Mouse (Mus musculus) spleen, adult 2 months (tissue): ENCODE data around the gene Sf3b4. TPM values are rescaled to one million over a fixed set of nuclear protein-coding genes. Genes with fewer than 3 reads are reported as not detected.
A peak's percentile ranks its signal among the peaks of the same experiment; 100 is the strongest.
"Not testable (repeated sequence)": the region's sequence is repeated elsewhere in the genome, so short reads cannot be mapped to it uniquely, and the experiment has no call there.

Source experiments
- DNase-seq, 2 experiments: peaks; one replicate each; pipeline versions ENCODE4 v3.0.0 to v3.0.0-alpha.2; 2012 to 2021; ENCODE audit warnings: low spot score in 2 of 2, low read depth in 1 of 2
- H3K27ac ChIP-seq: fragments of 200-500 bp; 2 replicates; pipeline ENCODE4 v1.5.1; 2012; ENCODE audit warnings: low read length, inconsistent platforms; ENCODE audit not compliant: insufficient read depth
- H3K27me3 ChIP-seq: fragments of 200-500 bp; 2 replicates; pipeline ENCODE4 v1.6.1; 2012; ENCODE audit warnings: mild to moderate bottlenecking, moderate library complexity, low read length, inconsistent platforms; ENCODE audit not compliant: control insufficient read depth, insufficient read depth
- H3K36me3 ChIP-seq: fragments of 200-500 bp; 2 replicates; pipeline ENCODE4 v1.6.1; 2012; ENCODE audit warnings: mild to moderate bottlenecking, low read length, inconsistent platforms; ENCODE audit not compliant: control insufficient read depth, insufficient read depth
- H3K4me1 ChIP-seq: fragments of 200-500 bp; 2 replicates; pipeline ENCODE4 v1.6.1; 2011; ENCODE audit warnings: inconsistent platforms; ENCODE audit not compliant: control insufficient read depth, insufficient read depth, insufficient read length
- H3K4me3 ChIP-seq: fragments of 200-500 bp; 2 replicates; pipeline ENCODE4 v1.5.1; 2011; ENCODE audit warnings: mild to moderate bottlenecking, inconsistent platforms; ENCODE audit not compliant: insufficient read depth, insufficient read length; ENCODE audit errors: extremely low read depth
- CTCF ChIP-seq: fragments of 200-500 bp; IDR thresholded peaks from 2 replicates; pipeline ENCODE4 v1.5.1; 2011; ENCODE audit warnings: mild to moderate bottlenecking, inconsistent platforms; ENCODE audit not compliant: insufficient read depth, insufficient read length, insufficient replicate concordance; ENCODE audit errors: extremely low read depth
- POLR2A ChIP-seq: fragments of 200-500 bp; IDR thresholded peaks from 2 replicates; pipeline ENCODE4 v1.6.1; 2011; ENCODE audit warnings: low read depth, low read length, inconsistent platforms
- WGBS: fragments of 180-500 bp; shearing (Covaris S2); methylation state at CpG from one replicate; pipeline ENCODE4 v1.1.7; 2018; 5-methylcytosine and 5-hydroxymethylcytosine counted together
- polyA plus RNA-seq: library from polyadenylated mRNA; depleted of rRNA; stranded (reverse); fragments of >200 nt; gene quantifications from 2 replicates; pipeline ENCODE4 v1.2.3, GENCODE M21; 2012; rRNA removed

The Sf3b4 gene
- polyA plus RNA-seq, 1 experiment = 62.2 TPM

DNA sequence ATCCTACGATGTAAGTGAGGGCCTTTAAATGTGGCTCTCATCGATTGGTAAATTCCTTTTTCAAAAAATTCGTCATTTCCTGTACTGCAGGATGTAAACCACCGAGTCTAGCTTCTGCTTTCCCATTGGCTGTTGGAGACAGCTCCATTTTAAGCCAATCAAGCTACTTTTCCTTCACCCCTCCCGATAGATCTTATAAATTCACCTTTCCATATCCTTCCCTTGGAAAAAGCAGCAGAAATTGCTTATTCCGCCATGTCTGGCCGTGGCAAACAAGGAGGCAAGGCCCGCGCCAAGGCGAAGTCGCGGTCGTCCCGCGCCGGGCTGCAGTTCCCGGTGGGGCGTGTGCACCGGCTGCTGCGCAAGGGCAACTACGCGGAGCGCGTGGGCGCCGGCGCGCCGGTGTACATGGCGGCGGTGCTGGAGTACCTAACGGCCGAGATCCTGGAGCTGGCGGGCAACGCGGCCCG lies 47.6 kb downstream of the Sf3b4 start, which contains the start of the genes Bola1 and Hist2h2ab:
Gene Bola1, minus strand, starts transcription at position 49 of the 470 bp plus-strand sequence.
Gene Hist2h2ab, plus strand, starts transcription at position 205 of the 470 bp plus-strand sequence.
- Histone ChIP-seq H3K27ac (peak within 1 kb of the TSS; percentile 100), H3K4me1 (peaks cover 9% of the 10 kb centered on the region), H3K27me3 (no peaks in the 10 kb centered on the region), H3K36me3 (no peaks in the 10 kb centered on the region), H3K4me3 (peak within 1 kb of the TSS; percentile 85)
- under 1% methylated on average over 37 of the region's 37 CpGs for WGBS
- peak; percentile 18 for TF ChIP-seq POLR2A
- no peak for TF ChIP-seq CTCF
- DNase-seq = peak; percentile 61 to 82

DNA sequence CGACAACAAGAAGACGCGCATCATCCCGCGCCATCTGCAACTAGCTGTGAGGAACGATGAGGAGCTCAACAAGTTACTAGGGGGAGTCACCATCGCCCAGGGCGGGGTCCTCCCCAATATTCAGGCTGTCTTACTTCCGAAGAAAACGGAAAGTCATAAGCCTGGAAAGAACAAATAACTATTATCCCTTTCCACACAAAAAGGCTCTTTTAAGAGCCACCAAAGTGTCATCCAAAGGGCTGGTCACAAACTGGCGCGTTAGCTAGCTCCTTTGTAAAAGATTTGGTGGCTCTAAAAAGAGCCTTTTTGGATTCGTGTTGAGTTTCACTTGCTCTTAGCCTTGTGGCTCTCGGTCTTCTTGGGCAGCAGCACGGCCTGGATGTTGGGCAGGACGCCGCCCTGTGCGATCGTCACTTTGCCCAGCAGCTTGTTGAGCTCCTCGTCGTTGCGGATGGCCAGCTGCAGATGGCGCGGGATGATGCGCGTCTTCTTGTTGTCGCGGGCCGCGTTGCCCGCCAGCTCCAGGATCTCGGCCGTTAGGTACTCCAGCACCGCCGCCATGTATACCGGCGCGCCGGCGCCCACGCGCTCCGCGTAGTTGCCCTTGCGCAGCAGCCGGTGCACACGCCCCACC lies 48.1 kb downstream of the Sf3b4 start:
- not testable (repeated sequence) for H3K4me1 ChIP-seq, H3K27me3 ChIP-seq, H3K36me3 ChIP-seq
- DNase-seq = peak; percentile 21 to 45
- under 1% methylated on average over 31 of the region's 47 CpGs for WGBS
- H3K27ac ChIP-seq = peak overlapping the region; percentile 100
- H3K4me3 ChIP-seq = peak overlapping the region; percentile 85

GRCm38 (mm10) chr3:96220765-96221639 lies 48.9 kb downstream of the Sf3b4 start, which contains the start of the genes Hist2h2ac and Hist2h2be:
Hist2h2ac (minus strand) TSS chr3:96220880.
Hist2h2be (plus strand) TSS chr3:96221119.
- under 1% methylated on average over 43 of the region's 43 CpGs for WGBS
- peak; percentile 94 for TF ChIP-seq POLR2A
- no peak for TF ChIP-seq CTCF
- H3K27ac ChIP-seq = peak within 1 kb of the TSS; percentile 100
- H3K27me3 ChIP-seq = no peaks in the 10 kb centered on the region
- peak; percentile 82 to 94 for DNase-seq
- peaks cover 9% of the 10 kb centered on the region for H3K4me1 ChIP-seq
- H3K4me3 ChIP-seq = peak within 1 kb of the TSS; percentile 85
- H3K36me3 ChIP-seq = no peaks in the 10 kb centered on the region

- WGBS = 3% methylated on average over 9 of the region's 9 CpGs
- TF ChIP-seq CTCF = no peak
- no peak for TF ChIP-seq POLR2A
- peaks cover 9% of the 10 kb centered on the region for H3K4me1 ChIP-seq
- H3K36me3 ChIP-seq = no peaks in the 10 kb centered on the region
- no peaks in the 10 kb centered on the region for H3K27me3 ChIP-seq
- DNase-seq = no peak
- H3K27ac ChIP-seq = peak overlapping the region; percentile 97
- peak overlapping the region; percentile 69 for H3K4me3 ChIP-seq
Observed at GRCm38 (mm10) chr3:96221640-96222038, 49.5 kb downstream of the Sf3b4 start.

GRCm38 (mm10) chr3:96222774-96223173 lies 50.6 kb downstream of the Sf3b4 start:
- Histone ChIP-seq H3K4me3 (no peak overlapping the region), H3K4me1 (peaks cover 9% of the 10 kb centered on the region), H3K36me3 (no peaks in the 10 kb centered on the region), H3K27me3 (no peaks in the 10 kb centered on the region), H3K27ac (no peak overlapping the region)
- WGBS = 92% methylated on average over 4 of the region's 4 CpGs
- TF ChIP-seq POLR2A = no peak
- no peak for TF ChIP-seq CTCF
- no peak for DNase-seq

DNA sequence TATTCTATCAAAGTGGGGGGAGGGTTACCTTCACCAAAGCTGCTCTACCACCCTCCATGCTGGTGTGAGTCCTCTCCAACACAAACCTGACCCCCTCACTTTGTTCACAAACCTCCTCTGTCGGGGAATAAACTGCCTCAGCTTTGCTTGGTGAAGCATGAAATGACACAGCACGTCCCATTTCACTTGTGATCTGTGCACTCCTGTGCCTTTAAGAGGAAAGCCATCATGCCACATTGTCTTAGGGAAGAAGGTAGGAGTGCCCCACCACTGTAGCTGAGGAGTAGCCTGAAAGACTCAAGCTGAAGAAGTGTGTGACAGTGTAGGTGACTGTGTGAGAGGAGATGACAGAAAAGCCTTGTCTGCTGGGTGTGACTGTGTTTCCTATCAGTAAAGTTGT lies 53.3 kb downstream of the Sf3b4 start:
- TF ChIP-seq POLR2A = no peak
- no peak for TF ChIP-seq CTCF
- Histone ChIP-seq H3K36me3 (no peaks in the 10 kb centered on the region), H3K27ac (no peak overlapping the region), H3K4me3 (no peak overlapping the region), H3K4me1 (peaks cover 6% of the 10 kb centered on the region), H3K27me3 (no peaks in the 10 kb centered on the region)
- no peak for DNase-seq
- 33% methylated on average over 2 of the region's 2 CpGs for WGBS

Other genes with a start within 250 kb of the Sf3b4 start
- gene Anp32e, start 243.1 kb upstream of the Sf3b4 start, polyA plus RNA-seq = 12.7 and 21.2 TPM in 2 replicates
- gene Plekho1, start 176.3 kb upstream of the Sf3b4 start, polyA plus RNA-seq = 60.1 and 91.7 TPM in 2 replicates
- 2.0 and 2.5 TPM in 2 replicates for gene Vps45, start 113.9 kb upstream of the Sf3b4 start, polyA plus RNA-seq
- gene Otud7b, start 67.8 kb upstream of the Sf3b4 start, polyA plus RNA-seq = 11.1 and 19.8 TPM in 2 replicates
- 2.1 and 2.7 TPM in 2 replicates for gene Mtmr11, start 10.3 kb upstream of the Sf3b4 start, polyA plus RNA-seq
- 2.0 and 3.5 TPM in 2 replicates for gene Sv2a, start 8.8 kb downstream of the Sf3b4 start, polyA plus RNA-seq
- 24.6 and 38.8 TPM in 2 replicates for gene Bola1, start 47.4 kb downstream of the Sf3b4 start, polyA plus RNA-seq
- gene Hist2h2ab, start 47.5 kb downstream of the Sf3b4 start, polyA plus RNA-seq = 3.0 and 5.2 TPM in 2 replicates
- 31.1 and 44.3 TPM in 2 replicates for gene Hist2h2ac, start 48.5 kb downstream of the Sf3b4 start, polyA plus RNA-seq
- 3.3 and 4.2 TPM in 2 replicates for gene Hist2h2be, start 48.8 kb downstream of the Sf3b4 start, polyA plus RNA-seq
- gene Hist2h3c2, start 66.8 kb downstream of the Sf3b4 start, polyA plus RNA-seq = 66.4 and 158 TPM in 2 replicates
- 169 and 177 TPM in 2 replicates for gene Hist2h2aa2, start 67.9 kb downstream of the Sf3b4 start, polyA plus RNA-seq
- gene Hist2h2aa1, start 73.2 kb downstream of the Sf3b4 start, polyA plus RNA-seq = 95.6 and 174 TPM in 2 replicates
- not detected in 2 replicates for gene Hist2h3c1, start 74.4 kb downstream of the Sf3b4 start, polyA plus RNA-seq
- 9.3 and 15.4 TPM in 2 replicates for gene Hist2h4, start 91.0 kb downstream of the Sf3b4 start, polyA plus RNA-seq
- gene Hist2h3b, start 96.3 kb downstream of the Sf3b4 start, polyA plus RNA-seq = 102 and 177 TPM in 2 replicates
- gene Hist2h2bb, start 97.4 kb downstream of the Sf3b4 start, polyA plus RNA-seq = 14.7 and 15.9 TPM in 2 replicates
- gene Fcgr1, start 121.6 kb downstream of the Sf3b4 start, polyA plus RNA-seq = 5.2 and 6.0 TPM in 2 replicates